Mouse (Mus musculus) neural tube, embryonic 10.5 days (tissue): ENCODE results near the gene Arhgap21.

Experiments used
- DNase-seq: peaks from one replicate; pipeline ENCODE4 v3.0.0-alpha.2; 2017; ENCODE audit warnings: low spot score; ENCODE audit errors: extremely low spot score

Arhgap21 gene

DNA sequence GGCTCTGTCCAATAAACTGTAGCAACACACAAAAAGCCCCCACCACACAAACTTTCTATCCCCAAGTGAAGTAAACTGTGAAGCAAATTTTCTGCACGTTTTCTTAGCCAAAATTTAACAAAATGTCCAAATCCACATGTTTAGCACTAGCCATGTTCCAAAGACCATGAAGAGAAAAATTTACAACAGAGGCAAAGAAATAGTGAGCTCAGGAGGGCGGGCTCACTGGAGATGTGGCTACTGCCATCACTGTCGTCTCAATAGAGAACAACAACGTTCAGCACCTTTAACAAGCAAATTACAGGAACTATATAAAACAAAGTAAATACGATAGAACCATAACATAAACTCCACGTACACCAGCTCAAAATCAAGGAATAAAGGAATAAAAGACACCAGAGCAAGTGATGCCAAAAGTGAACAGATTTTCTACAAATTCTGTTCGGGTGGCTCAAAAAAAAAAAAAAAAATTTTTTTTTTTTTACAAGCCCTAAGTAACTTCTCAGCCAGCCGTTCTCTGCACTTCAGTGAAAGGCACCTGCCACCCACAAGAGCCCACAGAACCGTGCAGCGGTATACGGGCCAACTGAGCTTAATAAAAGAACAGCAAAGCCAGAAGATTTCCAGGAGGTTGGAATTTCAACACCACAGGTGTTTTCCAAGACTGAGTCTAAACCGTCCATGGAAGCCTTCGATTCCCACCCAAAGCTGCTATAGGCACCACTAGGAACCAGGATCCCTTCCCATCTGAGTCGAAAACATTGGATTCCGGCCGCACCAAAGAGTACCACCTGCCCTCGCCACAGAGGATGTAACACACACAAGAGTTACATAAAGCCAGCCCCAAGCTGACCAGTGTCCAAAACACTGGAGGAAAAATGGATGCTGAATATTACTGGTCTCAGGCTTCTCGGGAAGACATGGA is 2.2 kb downstream of the Arhgap21 start:
- no peak for DNase-seq

DNA sequence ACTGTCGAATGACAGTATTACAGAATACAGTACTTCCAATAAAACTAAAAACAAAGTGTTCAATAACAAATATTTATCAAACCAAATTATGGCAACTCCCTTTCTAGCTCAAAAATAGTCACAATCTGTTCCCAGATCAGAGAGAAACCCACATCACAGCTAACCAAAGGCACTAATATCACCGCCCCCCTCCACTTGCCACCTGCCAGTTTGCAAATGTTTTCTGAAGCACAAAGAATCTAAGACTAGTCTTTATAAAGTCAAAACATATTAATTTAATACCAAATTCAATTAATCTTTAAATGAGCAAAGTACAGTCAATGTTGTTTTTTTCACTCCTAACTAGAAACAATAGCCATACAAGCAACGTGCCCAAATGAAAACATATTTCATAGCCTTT is 3.3 kb downstream of the Arhgap21 start:
- no peak for DNase-seq

DNA sequence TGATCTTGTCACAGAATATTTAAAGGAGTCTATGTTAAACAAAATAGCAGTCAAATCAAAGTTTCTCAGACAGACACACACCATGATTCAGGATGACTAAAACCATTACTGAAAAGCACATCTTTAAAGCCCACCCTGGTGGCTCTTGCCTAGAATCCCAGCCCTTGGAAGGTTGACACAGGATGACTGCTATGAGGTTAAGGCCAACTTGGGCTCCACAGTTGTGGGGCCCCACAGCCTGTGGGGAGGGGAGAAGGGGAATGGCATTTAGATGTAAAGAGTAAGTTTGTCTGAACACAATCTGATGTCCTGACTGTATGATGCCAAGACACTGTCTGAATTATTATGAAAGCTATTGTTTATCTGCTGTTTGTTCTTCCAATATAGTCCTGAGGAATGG is 4.2 kb downstream of the Arhgap21 start:
- no peak for DNase-seq

DNA sequence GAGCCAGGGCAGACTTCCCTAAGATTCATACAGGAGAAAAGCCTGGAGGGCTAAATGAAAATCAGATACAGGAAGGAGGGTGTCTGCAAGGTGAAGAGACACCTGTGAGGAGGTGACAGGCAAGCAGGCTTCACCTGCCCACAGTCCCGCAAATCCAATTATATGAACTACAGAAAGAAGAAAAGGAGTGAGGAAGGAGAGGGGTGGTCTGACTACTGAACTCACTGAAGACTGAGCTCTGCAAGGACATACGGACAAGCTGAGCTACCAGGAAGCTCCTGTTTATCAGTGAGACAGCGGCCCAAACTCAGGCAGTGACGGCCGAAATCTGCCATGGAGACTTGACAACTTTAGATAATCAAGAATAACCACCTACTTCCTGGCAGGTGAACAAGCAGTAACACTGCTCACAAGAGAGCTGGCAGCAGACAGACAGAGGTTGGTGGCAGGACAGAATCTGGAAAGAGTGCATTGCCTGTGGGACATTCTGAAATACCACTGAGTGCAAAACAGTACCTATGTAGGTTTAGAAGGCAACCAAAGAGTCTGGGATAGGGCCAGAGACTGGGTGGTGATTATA is 5.4 kb downstream of the Arhgap21 start:
- no peak for DNase-seq

DNA sequence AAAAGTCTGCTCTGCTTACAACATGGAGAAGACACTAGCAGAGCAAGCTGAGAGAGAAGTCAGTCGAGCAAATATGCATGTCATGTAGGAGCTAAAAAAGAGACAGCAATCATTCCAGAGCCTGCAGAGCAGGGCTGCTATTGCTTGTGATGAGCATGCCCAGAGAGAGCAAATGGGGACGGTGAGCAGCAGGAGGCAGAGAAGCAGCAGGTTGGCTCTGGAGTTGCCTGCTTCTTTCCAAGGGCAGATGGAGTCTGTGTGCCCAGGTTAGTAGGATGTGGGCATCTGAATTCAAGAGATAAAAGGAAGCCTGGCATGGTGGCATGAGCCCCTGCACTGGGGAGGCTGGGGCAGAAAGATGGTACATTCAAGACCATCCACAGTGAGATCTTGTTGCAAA is 6.4 kb downstream of the Arhgap21 start:
- no peak for DNase-seq

DNA sequence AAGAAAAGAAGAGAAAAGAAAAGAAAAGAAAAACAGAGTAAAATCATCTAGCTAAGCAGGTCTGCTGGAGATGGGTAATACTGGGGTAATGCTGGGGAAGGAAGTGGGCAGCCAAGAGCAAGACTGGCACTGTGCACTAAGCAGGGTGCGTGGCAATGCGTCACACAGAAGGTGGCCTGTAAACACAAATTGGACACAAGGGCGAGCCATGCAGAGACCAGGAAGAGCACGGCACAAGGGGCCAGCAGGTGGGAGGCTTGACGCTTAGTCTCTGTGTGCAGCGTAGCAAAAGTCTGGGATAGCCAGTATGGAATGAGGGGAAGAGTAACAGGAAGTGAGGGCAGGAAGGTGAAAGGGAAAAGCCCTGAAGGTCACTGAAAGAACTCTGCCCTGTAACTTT is 6.9 kb downstream of the Arhgap21 start:
- DNase-seq, result no peak

DNA sequence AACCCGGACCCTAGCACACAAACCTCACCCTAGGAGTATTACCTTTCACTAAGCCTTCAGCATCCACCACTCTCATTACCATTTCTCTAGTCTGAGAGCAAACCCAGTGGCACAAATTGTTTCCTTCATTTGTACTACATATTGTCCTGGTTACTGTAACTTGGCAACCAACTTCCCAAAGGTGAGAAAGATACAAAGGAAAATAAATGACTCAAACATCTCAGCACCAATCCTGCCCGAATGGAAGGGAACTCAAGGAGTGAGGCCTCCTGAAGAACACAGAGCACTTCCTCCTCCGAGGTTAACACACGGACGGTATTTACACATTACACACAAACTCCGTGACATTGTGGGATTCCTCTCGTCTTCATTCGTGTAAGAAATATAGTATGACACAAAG is 7.4 kb downstream of the Arhgap21 start:
- DNase-seq, result no peak

DNA sequence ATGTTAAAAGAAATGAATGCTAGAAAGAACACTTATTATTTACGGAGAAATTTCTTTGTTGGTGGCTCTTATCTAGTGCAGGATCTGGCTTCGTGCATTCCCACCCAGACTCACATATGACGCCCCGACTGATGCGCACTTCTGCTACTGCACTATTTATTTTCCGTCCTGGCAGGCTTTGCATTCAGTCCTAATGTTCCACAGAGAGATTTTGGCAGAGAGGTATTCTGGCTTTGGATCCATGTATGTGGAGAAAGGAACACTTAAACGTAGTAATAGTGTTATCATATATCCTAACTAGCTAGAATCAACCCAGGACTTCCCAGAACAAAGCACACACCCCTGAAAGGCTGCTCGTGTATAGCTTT is 8.0 kb downstream of the Arhgap21 start:
- DNase-seq, result no peak

DNA sequence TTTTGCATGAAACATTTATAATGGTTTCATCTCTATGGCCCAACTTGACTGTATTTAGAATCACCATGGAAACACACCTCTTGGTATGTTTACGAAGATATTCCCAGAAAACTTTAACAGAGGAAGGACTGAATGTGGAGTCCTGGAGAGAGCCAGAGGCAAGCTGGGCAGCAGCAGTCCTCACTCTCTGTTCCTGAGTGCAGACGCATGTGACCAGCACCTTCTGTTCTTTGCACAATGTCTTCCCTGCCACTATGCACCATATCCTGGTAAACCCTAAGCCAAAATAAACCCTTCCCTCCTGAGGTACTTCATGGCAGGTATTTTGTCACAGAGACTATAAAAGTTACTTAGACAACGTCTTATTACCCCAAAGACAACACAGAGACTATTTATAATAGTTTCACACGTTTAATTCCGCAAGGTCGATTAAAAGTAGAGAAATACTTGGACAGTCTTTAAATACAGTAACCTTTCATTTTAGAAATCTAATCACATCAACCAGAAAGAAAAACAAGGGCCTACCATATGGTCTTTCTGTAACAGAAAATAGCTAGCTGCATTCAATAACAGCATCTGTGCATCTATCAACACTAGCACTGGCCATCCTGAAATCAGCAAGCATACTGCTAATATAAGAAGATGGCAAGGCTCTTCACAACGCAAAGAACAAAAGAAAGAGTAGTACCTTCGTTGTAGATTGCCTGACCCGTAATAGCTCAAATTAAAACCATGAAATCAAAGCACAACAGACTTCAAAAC is 8.6 kb downstream of the Arhgap21 start:
- no peak for DNase-seq

DNA sequence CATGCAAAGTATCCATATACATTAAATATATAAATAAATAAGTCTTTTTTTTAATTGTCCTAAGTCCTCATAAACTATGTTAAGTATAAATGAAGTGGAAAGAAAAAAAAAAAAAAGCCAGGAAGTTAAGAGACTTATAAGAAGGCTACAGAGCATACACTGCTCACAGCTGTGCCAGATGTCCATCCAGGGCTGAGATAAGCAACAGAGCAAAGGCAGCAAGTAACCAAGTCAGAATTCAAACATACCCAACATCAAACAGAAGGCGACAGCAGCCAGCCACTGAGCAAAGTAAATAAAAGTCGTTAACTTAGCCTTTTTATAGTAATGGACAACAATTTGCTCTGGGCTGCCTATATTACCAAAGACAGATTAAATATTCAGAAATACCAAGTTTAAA is 9.6 kb downstream of the Arhgap21 start:
- DNase-seq, result no peak

DNA sequence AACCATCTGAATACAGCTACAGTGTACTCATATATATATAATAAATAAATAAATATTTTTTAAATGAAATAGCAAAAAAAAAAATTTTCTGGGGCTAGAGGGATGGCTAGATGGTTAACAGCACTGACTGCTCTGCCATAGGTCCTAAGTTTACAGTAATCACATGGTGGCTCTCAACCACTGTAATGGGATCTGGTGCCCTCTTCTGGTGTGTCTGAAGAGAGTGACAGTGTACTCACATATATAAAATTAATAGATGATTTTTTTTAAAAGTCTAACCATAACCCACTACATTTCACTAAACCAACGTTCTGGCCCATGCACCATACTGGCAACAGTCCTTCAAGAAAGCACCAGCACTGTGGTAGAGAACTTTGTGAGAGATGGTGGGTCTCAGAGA is 10.7 kb downstream of the Arhgap21 start:
- no peak for DNase-seq

DNA sequence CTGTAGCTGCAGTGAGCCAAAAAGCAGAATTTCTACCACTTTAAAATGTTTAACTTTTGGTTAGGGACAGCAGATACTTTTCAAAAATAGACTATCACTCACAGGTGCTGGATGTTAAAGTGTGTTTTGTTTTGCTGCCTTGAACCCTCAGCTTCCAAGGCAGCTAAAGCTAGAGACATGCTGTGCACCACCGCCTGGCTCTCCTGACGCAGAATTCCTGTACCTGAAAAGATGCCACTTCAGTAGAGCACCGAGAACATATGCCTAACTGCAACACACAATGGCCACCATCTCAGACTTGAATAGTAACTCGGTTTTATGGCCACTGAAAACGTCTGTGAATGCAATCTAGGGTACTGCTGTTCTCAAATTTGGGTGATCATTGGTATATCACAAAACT is 12.0 kb downstream of the Arhgap21 start:
- no peak for DNase-seq

DNA sequence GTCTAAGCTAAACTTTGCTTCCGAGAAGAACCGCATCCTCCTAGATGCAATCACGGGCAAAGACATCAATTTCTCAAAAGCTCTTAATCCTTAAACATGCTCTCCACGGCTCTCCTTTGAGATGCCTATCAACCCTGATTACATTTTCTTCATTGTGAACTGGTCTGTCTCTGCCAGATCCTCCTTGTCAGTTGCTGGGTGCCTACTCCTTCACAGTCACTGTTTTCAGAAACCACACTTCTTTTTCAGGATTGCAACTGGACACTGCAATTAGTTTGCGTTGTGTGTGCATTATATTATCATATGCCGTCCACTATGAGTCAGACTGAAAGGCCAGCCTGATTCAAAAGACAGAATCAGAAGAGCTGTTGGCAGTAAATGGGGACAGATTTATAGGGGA is 12.7 kb downstream of the Arhgap21 start:
- no peak for DNase-seq

DNA sequence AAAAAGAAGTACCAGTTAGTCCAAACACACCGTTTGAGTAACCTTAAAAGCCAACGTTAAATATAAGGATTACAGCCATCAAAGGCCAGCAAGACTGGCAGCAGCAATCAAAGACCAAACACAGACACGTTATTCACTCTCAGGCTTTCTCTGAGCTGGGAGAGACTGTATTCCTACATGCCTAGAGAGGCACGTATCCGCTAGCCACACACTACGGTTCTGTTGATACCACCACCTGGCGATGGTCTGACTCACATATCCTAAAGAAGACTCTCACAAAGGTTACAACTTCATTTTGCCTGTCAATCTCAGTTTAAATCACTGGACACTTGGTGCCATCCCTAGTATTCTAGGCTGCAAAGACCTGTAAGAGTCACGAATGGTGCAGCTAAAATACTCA is 13.3 kb downstream of the Arhgap21 start:
- no peak for DNase-seq

DNA sequence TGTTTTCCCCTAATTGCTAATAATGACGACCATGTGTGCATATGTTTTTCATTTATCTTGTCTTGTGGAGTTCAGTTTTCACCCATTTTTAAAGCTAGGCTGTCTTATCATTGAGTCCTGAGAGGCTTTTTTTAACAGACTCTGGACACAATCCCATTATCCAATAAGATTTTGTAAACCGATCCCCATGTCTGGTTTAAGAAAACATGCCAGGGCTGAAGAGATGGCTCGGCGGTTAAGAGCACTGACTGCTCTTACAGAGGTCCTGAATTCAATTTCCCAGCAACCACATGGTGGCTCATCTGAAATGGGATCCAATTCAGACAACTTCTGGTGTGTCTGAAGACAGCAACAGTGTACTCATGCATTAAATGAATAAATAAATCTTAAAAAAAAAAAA is 16.0 kb downstream of the Arhgap21 start:
- DNase-seq, result no peak

DNA sequence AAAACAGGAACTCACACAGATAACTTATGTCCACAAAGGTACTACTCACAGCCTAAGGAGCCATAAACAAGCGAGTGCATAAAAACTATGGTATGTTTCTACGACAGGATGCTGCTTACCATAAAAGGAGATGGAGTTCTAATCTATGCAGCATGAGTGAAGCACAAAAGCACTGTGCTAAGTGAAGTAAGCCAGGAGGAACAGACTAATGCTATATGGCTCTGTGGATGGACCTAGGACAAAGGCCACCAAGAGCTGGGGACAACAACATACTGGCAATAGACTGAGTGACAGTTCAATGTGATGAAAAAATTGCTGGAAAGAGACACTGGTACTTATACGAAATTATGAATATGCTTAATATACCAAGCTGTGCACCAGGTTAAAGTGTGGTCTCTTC is 19.5 kb downstream of the Arhgap21 start:
- DNase-seq, result no peak

DNA sequence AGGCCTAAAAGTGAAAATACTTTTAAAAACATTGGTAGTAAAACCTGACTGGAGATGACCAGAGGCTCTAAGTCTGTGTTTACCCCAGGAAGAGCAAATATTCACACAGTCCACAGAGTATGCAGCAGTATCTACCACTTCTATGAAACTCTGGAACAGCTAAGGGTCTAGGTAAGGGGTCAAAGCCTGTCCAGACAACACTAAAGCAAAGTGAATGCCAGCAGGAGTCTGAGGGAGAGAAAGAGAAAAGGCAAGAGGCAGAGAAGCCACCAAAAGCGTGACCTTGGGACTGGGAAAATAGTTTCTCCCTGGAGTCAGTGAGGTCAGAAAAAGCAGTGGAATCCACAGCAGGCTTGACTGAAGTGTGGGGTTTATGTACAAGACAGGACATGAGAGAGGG is 21.6 kb downstream of the Arhgap21 start:
- DNase-seq, result no peak

DNA sequence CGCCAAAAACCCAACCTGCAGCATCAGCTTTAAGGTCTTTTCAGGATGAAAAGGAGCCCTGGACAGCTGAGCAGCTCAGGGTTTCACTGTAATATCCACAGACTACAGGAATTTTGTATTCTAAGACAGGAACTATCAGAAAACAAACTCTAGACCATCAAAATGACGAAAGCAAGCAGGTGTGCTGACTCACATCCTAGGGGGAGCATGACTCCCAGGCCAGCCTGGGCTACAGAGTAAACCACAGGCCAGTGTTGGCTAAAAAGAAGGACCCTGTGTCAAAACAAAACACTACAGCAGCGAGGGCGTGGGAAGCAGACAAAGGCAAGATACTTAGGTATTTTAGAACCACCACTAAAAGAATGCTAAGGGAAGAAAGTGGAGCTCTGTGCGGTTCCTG is 23.1 kb downstream of the Arhgap21 start:
- no peak for DNase-seq

DNA sequence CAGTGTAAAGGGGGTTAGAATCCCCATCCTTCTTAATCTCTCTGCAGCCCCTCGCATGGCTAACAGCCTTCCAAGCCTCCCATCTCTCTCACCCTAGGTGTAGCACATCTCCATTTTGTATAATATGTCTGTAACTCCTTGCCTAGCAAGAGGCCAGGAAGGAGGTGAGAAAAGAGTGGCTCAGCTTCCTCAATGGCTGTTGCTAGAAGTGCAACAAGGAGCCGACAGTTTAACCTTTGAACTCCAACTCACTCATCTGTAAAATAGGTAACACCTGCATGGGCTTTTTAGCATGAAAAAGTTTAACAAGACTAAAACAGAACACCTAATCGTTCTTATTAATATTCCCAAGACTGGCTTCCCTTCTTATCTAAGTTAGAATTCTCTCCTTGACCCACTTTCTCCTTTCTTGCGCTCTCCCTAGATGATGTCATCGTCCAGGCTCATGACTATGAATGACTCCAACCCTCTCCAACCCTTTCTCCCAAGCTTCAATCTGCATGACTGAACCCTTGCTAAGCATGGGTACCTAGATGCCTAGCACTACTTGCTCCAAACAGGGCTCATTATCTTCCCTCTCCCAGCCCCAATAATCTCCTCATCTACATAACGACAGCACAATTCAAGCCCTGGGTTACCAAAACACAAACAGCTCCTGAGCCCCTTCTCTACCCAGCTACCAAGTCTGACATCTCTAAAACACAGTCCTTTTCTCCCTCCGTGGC is 24.8 kb downstream of the Arhgap21 start:
- no peak for DNase-seq

DNA sequence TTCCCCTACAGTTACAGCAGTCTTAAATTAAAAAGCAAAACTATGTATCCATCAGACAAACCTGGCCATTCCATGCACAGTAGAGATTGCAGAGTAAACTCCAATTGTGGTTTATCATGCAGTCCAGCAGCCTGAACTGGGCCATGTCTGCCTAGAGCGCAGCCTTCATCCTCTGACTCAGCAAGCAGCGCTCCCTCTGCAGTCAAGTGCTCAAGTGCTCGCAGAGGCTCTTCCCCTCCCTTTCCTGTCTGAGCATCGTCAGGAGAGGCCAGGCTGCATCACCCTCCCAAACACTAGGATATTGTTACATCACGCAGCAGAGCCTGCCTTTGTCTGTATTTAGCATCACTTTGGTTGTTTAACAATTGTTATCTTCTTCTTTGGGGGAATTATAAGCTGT is 25.5 kb downstream of the Arhgap21 start:
- no peak for DNase-seq

DNA sequence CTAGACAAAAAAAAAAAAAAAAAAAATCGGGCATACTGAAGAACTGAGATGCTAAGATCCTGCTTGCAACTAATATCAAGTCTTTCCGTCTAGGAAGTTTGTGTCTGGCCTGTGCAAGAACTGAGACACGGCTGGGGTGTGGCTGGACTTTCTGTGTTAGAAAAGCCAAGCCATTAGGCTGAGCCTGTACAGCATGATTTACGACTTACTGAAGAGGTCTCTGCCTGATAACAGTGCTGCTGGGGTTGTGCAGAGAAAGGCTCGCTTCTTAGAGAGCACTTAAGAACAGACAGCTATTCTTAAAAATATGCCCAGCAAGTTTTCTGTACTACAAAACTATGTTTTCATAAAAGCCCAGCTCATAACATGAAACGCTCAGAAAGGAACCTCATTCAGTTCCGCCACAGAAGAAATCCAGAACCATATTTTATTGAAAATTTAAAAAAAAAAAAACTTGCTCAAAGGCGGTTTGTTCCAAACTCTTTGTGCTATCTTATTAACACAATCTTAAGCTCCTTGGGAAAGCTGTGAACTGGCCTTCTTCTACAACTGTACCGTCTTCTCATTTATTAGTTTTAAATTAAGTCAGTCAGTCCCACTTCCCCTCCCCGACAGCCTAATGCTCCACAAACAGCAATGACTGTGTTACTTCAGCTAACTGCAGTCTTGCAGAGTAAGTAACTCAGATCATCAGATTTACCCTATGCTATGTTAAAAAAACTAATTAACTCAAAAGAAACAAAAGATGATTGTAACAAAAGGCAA is 26.1 kb downstream of the Arhgap21 start:
- no peak for DNase-seq
